Mouse (Mus musculus): ENCODE measurements at regions not wholly inside any gene's neighbourhood (a gene's known extent, or its start where the extent isn't known, plus 50 kb on each side); places are given as distances from the start of the nearest gene placed in this dataset.
A peak's percentile ranks its signal among the peaks of the same experiment; 100 is the strongest.

DNA sequence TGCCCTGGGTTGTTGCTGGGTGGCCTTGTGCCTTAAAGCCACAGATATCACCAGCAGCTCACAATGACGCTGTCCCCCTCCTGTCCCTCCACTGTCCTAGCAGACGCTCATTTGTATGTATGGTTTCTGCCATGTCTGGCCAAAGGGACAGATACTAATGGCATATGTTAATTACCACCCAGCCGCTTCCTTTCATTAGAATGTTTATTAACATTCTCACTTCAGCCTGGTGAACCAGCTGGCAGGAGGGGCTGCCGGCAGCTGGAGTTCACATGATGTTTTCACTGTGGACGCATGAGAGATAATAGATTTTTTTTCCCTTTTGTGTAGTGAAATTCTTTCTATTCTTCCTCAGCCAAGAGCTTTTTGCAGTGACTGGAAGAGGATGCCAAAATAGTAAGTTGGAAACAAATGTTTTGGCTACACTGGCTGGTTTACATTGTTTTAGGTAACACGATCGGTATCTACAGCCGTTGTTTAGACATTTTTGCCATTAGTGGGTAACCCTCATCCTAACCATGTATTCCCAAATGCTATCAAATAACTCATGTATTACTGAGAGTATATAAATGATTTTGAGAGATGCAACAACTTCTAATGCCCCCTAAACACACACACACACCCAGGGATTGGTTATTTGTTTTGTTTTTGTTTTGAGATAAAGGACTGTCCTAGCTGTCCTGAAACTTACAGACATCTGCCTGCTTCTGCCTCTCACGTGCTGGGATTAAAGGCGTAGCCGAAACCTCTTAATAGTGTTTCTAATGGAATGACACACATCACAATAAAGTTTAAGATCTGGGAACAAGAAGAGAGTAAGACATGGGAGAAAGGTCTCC, 83.0 kb upstream of the Tsc22d1 start:
- Histone ChIP-seq H3K9me3 (ENCODE audit: control insufficient read depth, low read length) (no peaks in the 10 kb centered on the region), H3K9ac (ENCODE audit: low read length) (no peak overlapping the region), H3K4me2 (no peak overlapping the region), H3K27ac (ENCODE audit: low read depth, low read length) (peak overlapping the region; percentile 1; the same call in 1 of the 2 replicates), H3K4me1 (ENCODE audit: control insufficient read depth, insufficient read depth, low read length) (peaks cover 6% of the 10 kb centered on the region; the same call in 1 of the 2 replicates), H3K27me3 (ENCODE audit: control insufficient read depth, insufficient read depth, low read length) (no peaks in the 10 kb centered on the region), H3K4me3 (ENCODE audit: low read depth, low read length) (no peak overlapping the region), H3K36me3 (ENCODE audit: control insufficient read depth, insufficient read depth, low read length) (no peaks in the 10 kb centered on the region; the same call in 1 of the 2 replicates)
- peak; percentile 89 for ATAC-seq (ENCODE audit: low FRiP score)
- 46% methylated on average over 11 of the region's 11 CpGs for whole genome bisulfite sequencing
- peak; percentile 88 for DNase-seq (ENCODE audit: low spot score, missing footprints)

DNA sequence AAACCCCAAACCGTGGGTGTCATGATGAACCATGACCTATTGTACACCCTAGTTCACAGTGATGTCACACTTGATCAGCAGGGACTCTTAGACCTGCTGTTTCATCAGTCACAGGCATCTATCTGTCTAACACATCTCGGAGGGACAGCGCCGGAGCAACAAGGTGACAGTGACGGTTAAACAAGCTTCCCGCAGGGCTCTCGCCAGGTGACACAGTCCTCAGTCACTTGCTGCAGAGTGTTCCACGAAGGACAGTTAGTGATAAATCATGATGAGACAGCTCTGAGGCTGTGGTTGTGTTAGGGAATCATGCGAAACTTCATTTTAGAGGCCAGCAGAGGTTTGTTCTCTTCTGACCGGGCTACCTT, 82.4 kb upstream of the Tsc22d1 start:
- Histone ChIP-seq H3K4me3 (ENCODE audit: low read depth, low read length) (no peak overlapping the region), H3K36me3 (ENCODE audit: control insufficient read depth, insufficient read depth, low read length) (no peaks in the 10 kb centered on the region; the same call in 1 of the 2 replicates), H3K4me2 (no peak overlapping the region), H3K9ac (ENCODE audit: low read length) (no peak overlapping the region), H3K4me1 (ENCODE audit: control insufficient read depth, insufficient read depth, low read length) (peaks cover 6% of the 10 kb centered on the region; the same call in 1 of the 2 replicates), H3K9me3 (ENCODE audit: control insufficient read depth, low read length) (no peaks in the 10 kb centered on the region), H3K27ac (ENCODE audit: low read depth, low read length) (no peak overlapping the region), H3K27me3 (ENCODE audit: control insufficient read depth, insufficient read depth, low read length) (no peaks in the 10 kb centered on the region)
- ATAC-seq (ENCODE audit: low FRiP score) (no peak), DNase-seq (ENCODE audit: low spot score, missing footprints) (no peak)
- WGBS, result 81% methylated on average over 10 of the region's 10 CpGs

DNA sequence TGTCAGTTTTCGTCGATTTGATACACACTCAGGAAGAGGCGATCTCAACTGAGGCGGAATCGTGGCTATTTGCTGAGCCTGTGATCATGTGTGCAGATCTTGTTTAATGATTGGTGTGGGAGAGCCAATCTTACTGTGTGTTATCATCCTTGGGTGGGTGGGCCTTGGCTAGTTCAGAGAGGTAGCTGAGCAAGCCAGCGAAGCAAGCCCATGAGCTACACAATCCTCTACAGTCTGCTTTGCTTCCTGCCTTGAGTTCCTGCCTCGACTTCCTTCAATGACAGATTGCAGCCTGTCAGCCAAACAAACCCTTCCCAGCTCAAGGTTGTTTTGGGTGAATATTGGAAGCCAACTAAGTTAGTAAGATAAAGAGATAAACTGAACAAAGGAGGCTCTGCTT, 74.0 kb upstream of the Tsc22d1 start:
- H3K36me3 ChIP-seq (ENCODE audit: control insufficient read depth, insufficient read depth, low read length), result no peaks in the 10 kb centered on the region
- no peak overlapping the region for H3K27ac ChIP-seq (ENCODE audit: low read depth, low read length)
- no peaks in the 10 kb centered on the region for H3K9me3 ChIP-seq (ENCODE audit: control insufficient read depth, low read length)
- ATAC-seq (ENCODE audit: low FRiP score) (no peak), DNase-seq (ENCODE audit: low spot score, missing footprints) (no peak)
- 92% methylated on average over 7 of the region's 7 CpGs for WGBS
- H3K9ac ChIP-seq (ENCODE audit: low read length), result no peak overlapping the region
- H3K27me3 ChIP-seq (ENCODE audit: control insufficient read depth, insufficient read depth, low read length), result no peaks in the 10 kb centered on the region
- no peak overlapping the region for H3K4me3 ChIP-seq (ENCODE audit: low read depth, low read length)
- no peaks in the 10 kb centered on the region for H3K4me1 ChIP-seq (ENCODE audit: control insufficient read depth, insufficient read depth, low read length)
- H3K4me2 ChIP-seq, result no peak overlapping the region

DNA sequence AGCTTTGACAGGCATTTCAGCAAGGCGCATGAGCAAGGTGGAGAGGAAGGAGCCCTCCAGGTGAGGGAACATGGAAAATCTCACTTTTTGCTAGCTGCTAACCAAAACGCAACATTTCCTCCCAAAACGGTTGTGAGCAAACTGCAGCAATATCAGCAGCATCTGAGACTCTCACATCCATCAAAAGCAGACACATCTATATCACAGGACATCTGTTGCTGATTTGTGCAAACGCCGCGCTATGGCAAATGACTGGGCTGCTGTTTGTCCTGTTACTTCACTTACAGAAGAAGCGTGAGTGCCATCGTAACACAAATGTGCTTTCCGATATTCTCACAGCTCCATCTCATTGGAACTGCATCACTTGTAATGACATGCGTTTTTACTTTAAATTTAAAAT, 73.5 kb upstream of the Tsc22d1 start:
- no peaks in the 10 kb centered on the region for H3K27me3 ChIP-seq (ENCODE audit: control insufficient read depth, insufficient read depth, low read length)
- no peak overlapping the region for H3K27ac ChIP-seq (ENCODE audit: low read depth, low read length)
- DNase-seq (ENCODE audit: low spot score, missing footprints) (no peak), ATAC-seq (ENCODE audit: low FRiP score) (no peak)
- no peaks in the 10 kb centered on the region for H3K36me3 ChIP-seq (ENCODE audit: control insufficient read depth, insufficient read depth, low read length)
- H3K4me1 ChIP-seq (ENCODE audit: control insufficient read depth, insufficient read depth, low read length), result no peaks in the 10 kb centered on the region
- H3K9me3 ChIP-seq (ENCODE audit: control insufficient read depth, low read length), result no peaks in the 10 kb centered on the region
- no peak overlapping the region for H3K4me3 ChIP-seq (ENCODE audit: low read depth, low read length)
- WGBS, result 90% methylated on average over 10 of the region's 10 CpGs
- H3K4me2 ChIP-seq, result no peak overlapping the region
- no peak overlapping the region for H3K9ac ChIP-seq (ENCODE audit: low read length)

DNA sequence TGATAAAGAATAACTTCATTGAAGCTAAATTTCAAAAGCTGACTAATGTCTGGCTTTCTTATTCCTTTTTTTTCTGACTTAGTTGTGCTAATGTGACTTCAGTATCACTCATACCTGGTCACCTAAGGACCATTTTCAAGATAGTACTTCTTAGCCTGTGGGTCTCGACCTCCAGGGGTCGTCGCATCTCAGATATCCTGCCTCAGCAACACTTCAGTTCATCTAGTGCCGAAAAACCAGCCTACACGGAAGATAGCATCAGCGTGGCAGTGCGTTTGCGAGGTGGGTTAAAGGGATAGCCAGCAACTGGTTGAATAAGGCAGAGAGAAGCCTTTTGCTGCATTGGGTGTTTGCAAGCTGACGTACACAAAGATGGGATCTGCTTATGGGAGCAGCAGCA, 62.9 kb upstream of the Tsc22d1 start:
- no peak for ATAC-seq (ENCODE audit: low FRiP score)
- no peaks in the 10 kb centered on the region for H3K9me3 ChIP-seq (ENCODE audit: control insufficient read depth, low read length)
- WGBS, result 58% methylated on average over 9 of the region's 9 CpGs

DNA sequence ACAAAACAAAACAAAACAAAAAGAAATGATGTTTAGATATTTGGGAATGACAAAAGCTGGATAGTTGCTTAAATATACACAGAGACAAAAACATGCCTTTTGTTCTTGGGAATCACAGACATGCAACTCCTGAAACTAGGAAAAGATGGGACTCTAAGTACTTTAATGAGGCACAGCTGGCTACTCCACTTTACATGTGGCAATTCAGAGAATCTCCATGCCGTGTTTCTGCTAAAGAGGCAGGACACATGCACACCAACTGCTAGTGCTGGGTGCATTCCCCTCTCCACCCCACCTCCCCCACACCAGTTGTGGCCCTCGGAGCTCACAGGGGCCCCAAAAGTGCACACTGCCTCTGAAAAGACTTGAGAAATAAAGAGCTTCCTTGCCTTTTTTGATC, 58.6 kb upstream of the Tsc22d1 start:
- H3K9me3 ChIP-seq (ENCODE audit: control insufficient read depth, low read length), result no peaks in the 10 kb centered on the region
- H3K27ac ChIP-seq (ENCODE audit: low read depth, low read length), result no peak overlapping the region
- H3K36me3 ChIP-seq (ENCODE audit: control insufficient read depth, insufficient read depth, low read length), result no peaks in the 10 kb centered on the region
- H3K4me2 ChIP-seq, result no peak overlapping the region
- DNase-seq (ENCODE audit: low spot score, missing footprints), result peak; percentile 69
- 69% methylated on average over 2 of the region's 2 CpGs for WGBS
- no peak overlapping the region for H3K9ac ChIP-seq (ENCODE audit: low read length)
- ATAC-seq (ENCODE audit: low FRiP score), result no peak
- no peaks in the 10 kb centered on the region for H3K27me3 ChIP-seq (ENCODE audit: control insufficient read depth, insufficient read depth, low read length)
- no peak overlapping the region for H3K4me3 ChIP-seq (ENCODE audit: low read depth, low read length)
- H3K4me1 ChIP-seq (ENCODE audit: control insufficient read depth, insufficient read depth, low read length), result no peaks in the 10 kb centered on the region

More for the DNA sequence above, 62.9 kb upstream of the Tsc22d1 start:
- no peak overlapping the region for H3K4me3 ChIP-seq (ENCODE audit: low read depth, low read length)
- DNase-seq (ENCODE audit: low spot score, missing footprints), result peak; percentile 86
- H3K36me3 ChIP-seq (ENCODE audit: control insufficient read depth, insufficient read depth, low read length), result no peaks in the 10 kb centered on the region
- no peaks in the 10 kb centered on the region for H3K4me1 ChIP-seq (ENCODE audit: control insufficient read depth, insufficient read depth, low read length)
- H3K9ac ChIP-seq (ENCODE audit: low read length), result no peak overlapping the region
- no peak overlapping the region for H3K4me2 ChIP-seq
- no peaks in the 10 kb centered on the region for H3K27me3 ChIP-seq (ENCODE audit: control insufficient read depth, insufficient read depth, low read length)
- H3K27ac ChIP-seq (ENCODE audit: low read depth, low read length), result no peak overlapping the region

DNA sequence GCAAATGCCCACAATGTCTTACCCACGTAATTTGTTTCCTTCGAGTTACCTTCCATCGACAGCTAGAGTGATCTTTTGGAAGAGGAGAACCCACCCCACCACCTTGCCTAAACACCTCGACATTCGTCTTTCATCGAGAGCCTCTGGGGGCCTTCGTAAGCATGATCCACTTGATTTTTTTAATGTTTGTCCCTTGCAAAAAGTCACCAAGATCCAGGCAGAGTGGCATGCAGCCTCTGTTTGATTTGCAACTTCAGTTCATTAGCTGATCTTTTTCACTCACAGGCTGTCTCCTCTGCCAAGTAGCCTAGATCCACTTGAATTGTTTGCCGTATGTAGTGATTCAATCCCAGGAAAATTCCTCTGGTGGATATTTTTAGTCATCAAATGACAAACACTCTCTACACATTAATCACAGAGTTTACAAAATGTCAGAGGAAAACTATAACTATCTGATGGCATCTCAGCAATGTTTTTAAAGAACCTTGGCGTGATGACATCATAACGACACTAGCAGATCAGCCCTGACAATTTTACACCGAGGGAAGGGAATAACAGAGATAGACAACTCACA, 54.8 kb upstream of the Tsc22d1 start:
- H3K9me3 ChIP-seq (ENCODE audit: control insufficient read depth, low read length), result no peaks in the 10 kb centered on the region
- ATAC-seq (ENCODE audit: low FRiP score) (no peak), DNase-seq (ENCODE audit: low spot score, missing footprints) (peak; percentile 79)
- H3K4me3 ChIP-seq (ENCODE audit: low read depth, low read length), result no peak overlapping the region
- H3K27me3 ChIP-seq (ENCODE audit: control insufficient read depth, insufficient read depth, low read length), result no peaks in the 10 kb centered on the region
- 91% methylated on average over 11 of the region's 11 CpGs for WGBS
- H3K36me3 ChIP-seq (ENCODE audit: control insufficient read depth, insufficient read depth, low read length), result no peaks in the 10 kb centered on the region
- H3K27ac ChIP-seq (ENCODE audit: low read depth, low read length), result no peak overlapping the region
- no peak overlapping the region for H3K4me2 ChIP-seq
- H3K9ac ChIP-seq (ENCODE audit: low read length), result no peak overlapping the region
- H3K4me1 ChIP-seq (ENCODE audit: control insufficient read depth, insufficient read depth, low read length), result no peaks in the 10 kb centered on the region

DNA sequence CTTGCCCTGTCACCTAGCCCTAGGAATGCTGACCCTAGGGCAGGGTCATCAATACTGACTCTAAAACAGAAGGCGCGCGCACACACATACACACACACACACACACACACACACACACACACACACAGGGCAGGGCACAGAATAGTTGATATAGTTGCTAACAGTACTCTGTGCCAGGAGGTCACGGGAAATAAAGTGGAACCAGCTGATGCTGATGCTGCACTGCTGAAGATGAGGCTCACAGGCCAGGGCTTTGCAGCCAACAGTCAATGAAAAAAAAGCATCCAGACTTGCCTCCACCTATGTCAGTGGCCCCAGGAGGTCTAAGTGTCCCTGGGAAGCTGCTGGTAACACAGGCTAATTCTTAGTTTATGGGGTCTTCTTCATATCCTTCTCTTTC, 50.7 kb upstream of the Tsc22d1 start:
- H3K36me3 ChIP-seq (ENCODE audit: control insufficient read depth, insufficient read depth, low read length), result no peaks in the 10 kb centered on the region
- H3K4me3 ChIP-seq (ENCODE audit: low read depth, low read length), result no peak overlapping the region
- DNase-seq (ENCODE audit: low spot score, missing footprints) (no peak), ATAC-seq (ENCODE audit: low FRiP score) (no peak)
- 82% methylated on average over 4 of the region's 4 CpGs for WGBS
- no peaks in the 10 kb centered on the region for H3K27me3 ChIP-seq (ENCODE audit: control insufficient read depth, insufficient read depth, low read length)
- H3K27ac ChIP-seq (ENCODE audit: low read depth, low read length), result no peak overlapping the region
- no peaks in the 10 kb centered on the region for H3K4me1 ChIP-seq (ENCODE audit: control insufficient read depth, insufficient read depth, low read length)
- H3K9me3 ChIP-seq (ENCODE audit: control insufficient read depth, low read length), result no peaks in the 10 kb centered on the region
- H3K9ac ChIP-seq (ENCODE audit: low read length), result no peak overlapping the region
- no peak overlapping the region for H3K4me2 ChIP-seq
